Mouse (Mus musculus) thymus, adult 2 months (tissue): ENCODE results near the gene Spag9. TPM values are rescaled to one million over a fixed set of nuclear protein-coding genes. Genes with fewer than 3 reads are reported as not detected.

ENCODE experiments used
- DNase-seq: peaks from one replicate; pipeline ENCODE4 v3.0.0; 2021
- H3K27ac ChIP-seq: fragments of 200-500 bp; 2 replicates; pipeline ENCODE4 v1.5.1; 2012; ENCODE audit warnings: low read length, control low read depth; ENCODE audit not compliant: control insufficient read depth, insufficient read depth
- H3K27me3 ChIP-seq: fragments of 200-500 bp; 2 replicates; pipeline ENCODE4 v1.6.1; 2012; ENCODE audit warnings: mild to moderate bottlenecking, low read length, moderate library complexity, mixed read lengths; ENCODE audit not compliant: control insufficient read depth, insufficient read depth
- H3K36me3 ChIP-seq: fragments of 200-500 bp; 2 replicates; pipeline ENCODE4 v1.6.1; 2012; ENCODE audit warnings: mild to moderate bottlenecking, low read length, moderate library complexity; ENCODE audit not compliant: control insufficient read depth, insufficient read depth
- H3K4me1 ChIP-seq: fragments of 200-500 bp; replicated peaks from 2 replicates; pipeline ENCODE4 v1.6.1; 2012; ENCODE audit warnings: low read length; ENCODE audit not compliant: control insufficient read depth, insufficient read depth
- H3K4me3 ChIP-seq: fragments of 200-500 bp; 2 replicates; pipeline ENCODE4 v1.5.1; 2012; ENCODE audit warnings: mild to moderate bottlenecking, low read length, control low read depth, moderate library complexity; ENCODE audit not compliant: control insufficient read depth, insufficient read depth
- CTCF ChIP-seq: fragments of 200-500 bp; IDR thresholded peaks from 2 replicates; pipeline ENCODE4 v1.5.1; 2012; ENCODE audit warnings: mild to moderate bottlenecking, control low read depth, low read length, moderate library complexity, borderline replicate concordance; ENCODE audit not compliant: control insufficient read depth, poor library complexity, insufficient read depth; ENCODE audit errors: extremely low read depth
- POLR2A ChIP-seq: fragments of 200-500 bp; IDR thresholded peaks from 2 replicates; pipeline ENCODE4 v1.6.1; 2012; ENCODE audit warnings: mild to moderate bottlenecking, low read length, control low read depth, moderate library complexity; ENCODE audit not compliant: control insufficient read depth, poor library complexity, insufficient read depth; ENCODE audit errors: extremely low read depth
- WGBS: fragments of 180-500 bp; shearing (Covaris S2); methylation state at CpG from one replicate; pipeline ENCODE4 v1.1.7; 2018; 5-methylcytosine and 5-hydroxymethylcytosine counted together
- polyA plus RNA-seq: library from polyadenylated mRNA; depleted of rRNA; stranded (reverse); fragments of >200 nt; gene quantifications from 2 replicates; pipeline ENCODE4 v1.2.3, GENCODE M21; 2012

Gene Spag9
- polyA plus RNA-seq, 1 experiment, result 22.0 TPM

GRCm38 (mm10) chr11:94134076-94134838 lies 138.4 kb downstream of the Spag9 start:
- no peaks in the 10 kb centered on the region for H3K27me3 ChIP-seq
- DNase-seq, result no peak
- no peak overlapping the region for H3K4me3 ChIP-seq
- no peak for TF ChIP-seq POLR2A
- no peak for TF ChIP-seq CTCF
- no peak overlapping the region for H3K27ac ChIP-seq
- WGBS, result 85% methylated on average over 18 of the region's 18 CpGs
- 0 out of 2 replicates have a peak, but pooled peaks cover 2% of the 10 kb centered on the region for H3K4me1 ChIP-seq
- no peaks in the 10 kb centered on the region for H3K36me3 ChIP-seq

GRCm38 (mm10) chr11:94135581-94136001 lies 139.7 kb downstream of the Spag9 start:
- TF ChIP-seq CTCF, result no peak
- no peak for TF ChIP-seq POLR2A
- no peak overlapping the region for H3K4me3 ChIP-seq
- H3K27me3 ChIP-seq, result no peaks in the 10 kb centered on the region
- 0 out of 2 replicates have a peak, but pooled peaks cover 2% of the 10 kb centered on the region for H3K4me1 ChIP-seq
- WGBS, result 74% methylated on average over 8 of the region's 8 CpGs
- H3K36me3 ChIP-seq, result no peaks in the 10 kb centered on the region
- H3K27ac ChIP-seq, result no peak overlapping the region
- no peak for DNase-seq

GRCm38 (mm10) chr11:94136656-94137055 lies 140.8 kb downstream of the Spag9 start:
- Histone ChIP-seq H3K27ac (no peak overlapping the region), H3K4me1 (0 out of 2 replicates have a peak, but pooled peaks cover 2% of the 10 kb centered on the region), H3K27me3 (no peaks in the 10 kb centered on the region), H3K36me3 (no peaks in the 10 kb centered on the region), H3K4me3 (no peak overlapping the region)
- DNase-seq, result no peak
- TF ChIP-seq CTCF (no peak), POLR2A (no peak)
- WGBS, result 87% methylated on average over 7 of the region's 7 CpGs

- DNase-seq, result no peak
- H3K4me3 ChIP-seq, result no peak overlapping the region
- no peak overlapping the region for H3K27ac ChIP-seq
- no peaks in the 10 kb centered on the region for H3K36me3 ChIP-seq
- TF ChIP-seq POLR2A, result no peak
- no peaks in the 10 kb centered on the region for H3K27me3 ChIP-seq
- 0 out of 2 replicates have a peak, but pooled peaks cover 2% of the 10 kb centered on the region for H3K4me1 ChIP-seq
- WGBS, result 93% methylated on average over 14 of the region's 14 CpGs
Measured at GRCm38 (mm10) chr11:94137326-94138061, 141.6 kb downstream of the Spag9 start.

GRCm38 (mm10) chr11:94138411-94139231 lies 142.7 kb downstream of the Spag9 start:
- H3K4me3 ChIP-seq, result no peak overlapping the region
- H3K4me1 ChIP-seq, result no peaks in the 10 kb centered on the region
- no peak for DNase-seq
- H3K27me3 ChIP-seq, result no peaks in the 10 kb centered on the region
- no peaks in the 10 kb centered on the region for H3K36me3 ChIP-seq
- no peak overlapping the region for H3K27ac ChIP-seq
- no peak for TF ChIP-seq POLR2A
- no peak for TF ChIP-seq CTCF
- 94% methylated on average over 24 of the region's 24 CpGs for WGBS

GRCm38 (mm10) chr11:94139232-94139620 lies 143.3 kb downstream of the Spag9 start:
- H3K4me1 ChIP-seq, result no peaks in the 10 kb centered on the region
- DNase-seq, result no peak
- H3K4me3 ChIP-seq, result no peak overlapping the region
- no peak overlapping the region for H3K27ac ChIP-seq
- WGBS, result 96% methylated on average over 5 of the region's 5 CpGs
- no peak for TF ChIP-seq CTCF
- no peak for TF ChIP-seq POLR2A
- no peaks in the 10 kb centered on the region for H3K27me3 ChIP-seq
- H3K36me3 ChIP-seq, result no peaks in the 10 kb centered on the region
